Mouse (Mus musculus) CD4-positive naive resting alpha-beta T cell, adult 76 days (primary cell): Measurements from ENCODE around the gene Slc7a8. TPM values are rescaled to one million over a fixed set of nuclear protein-coding genes. Genes with fewer than 3 reads are reported as not detected.

Source experiments
- total RNA-seq: library from RNA; stranded (reverse); gene quantifications from one replicate; pipeline ENCODE4 v1.2.4, GENCODE M21; 2023

The Slc7a8 gene
- total RNA-seq = 0.85 TPM

DNA sequence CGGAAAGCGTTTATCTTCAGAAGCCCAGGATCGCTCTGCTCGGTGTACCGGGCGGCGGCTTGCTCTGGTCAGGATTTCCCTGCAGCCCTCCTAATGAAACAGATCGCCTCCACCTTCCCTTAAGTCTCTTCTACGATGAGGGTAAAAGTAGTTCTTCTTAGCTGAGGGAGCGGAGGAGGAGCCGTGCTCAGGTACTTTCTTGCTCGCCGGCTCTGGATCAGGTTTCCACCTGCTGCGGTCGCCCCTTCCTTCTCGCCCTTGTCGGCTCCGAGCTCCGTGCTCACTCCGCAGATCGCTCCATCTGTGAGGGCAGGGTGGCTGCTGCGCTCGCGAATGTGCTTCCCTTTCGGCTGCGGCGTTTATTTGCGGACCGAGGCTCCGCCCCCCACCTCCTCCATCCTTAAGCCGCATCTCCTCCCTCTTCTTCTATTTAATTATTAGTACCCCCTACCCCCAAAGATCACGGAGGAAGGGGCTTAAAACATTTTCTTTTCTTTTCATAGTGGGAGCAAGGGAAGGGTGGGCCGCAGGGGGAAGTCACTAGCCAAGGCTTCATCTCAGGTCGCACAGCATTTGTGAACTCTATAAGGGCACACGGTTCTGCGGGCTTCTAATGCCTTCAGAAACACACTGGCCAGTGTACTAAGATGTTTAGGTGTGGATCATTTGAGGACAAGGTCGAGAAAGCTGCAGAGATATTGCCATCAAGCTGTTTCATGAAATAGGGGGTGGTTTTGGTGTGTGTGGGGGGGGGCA lies at the start of gene Slc7a8:
TSS of gene Slc7a8 (minus strand) at position 337 of the 756 bp plus-strand sequence.

DNA sequence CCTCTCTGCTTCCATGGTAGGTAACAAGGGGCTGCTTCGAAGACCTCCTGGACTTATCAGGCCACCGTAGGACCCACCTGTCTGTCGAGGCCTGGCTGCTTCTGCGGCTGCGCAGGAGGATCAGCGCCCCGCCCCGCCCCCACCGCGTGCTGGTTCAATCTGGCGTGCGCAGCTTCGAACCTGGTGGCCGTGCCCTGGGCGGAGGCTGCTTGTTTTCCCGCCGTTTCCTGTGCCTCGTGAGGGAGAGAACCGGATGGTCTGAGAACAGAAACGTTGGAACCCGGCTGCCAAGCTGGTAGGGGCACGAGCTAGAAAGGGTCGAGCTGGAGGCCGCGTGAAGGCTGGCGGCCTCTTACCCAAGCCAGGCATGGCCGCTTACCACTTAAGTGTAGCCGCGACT lies 32.2 kb upstream of the Slc7a8 start, which contains the start of gene Rnf212b:
TSS of gene Rnf212b (plus strand) at position 151 of the 400 bp plus-strand sequence.

DNA sequence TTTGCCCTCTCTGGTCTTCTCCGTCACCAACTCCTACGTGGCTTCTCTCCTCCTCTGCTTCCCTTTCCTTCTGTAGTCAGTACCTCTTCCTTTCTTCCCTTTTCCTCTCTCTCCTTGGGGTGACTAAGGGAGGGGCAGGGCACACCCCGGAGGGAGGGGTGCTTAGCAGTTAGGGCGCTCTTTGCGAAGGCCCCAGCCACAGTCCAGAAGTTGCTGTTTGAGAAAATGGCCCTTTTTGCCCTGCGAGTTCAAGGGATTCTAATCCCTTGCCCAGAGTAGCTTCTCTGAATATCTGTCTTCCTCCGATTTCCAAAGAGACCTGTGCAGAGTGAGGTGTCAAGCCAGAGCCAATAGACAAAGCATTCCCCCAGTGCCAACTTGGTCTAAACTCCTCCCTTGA lies 69.7 kb downstream of the Slc7a8 start, which contains the start of gene Cebpe:
TSS of gene Cebpe (minus strand) at position 101 of the 400 bp plus-strand sequence.

DNA sequence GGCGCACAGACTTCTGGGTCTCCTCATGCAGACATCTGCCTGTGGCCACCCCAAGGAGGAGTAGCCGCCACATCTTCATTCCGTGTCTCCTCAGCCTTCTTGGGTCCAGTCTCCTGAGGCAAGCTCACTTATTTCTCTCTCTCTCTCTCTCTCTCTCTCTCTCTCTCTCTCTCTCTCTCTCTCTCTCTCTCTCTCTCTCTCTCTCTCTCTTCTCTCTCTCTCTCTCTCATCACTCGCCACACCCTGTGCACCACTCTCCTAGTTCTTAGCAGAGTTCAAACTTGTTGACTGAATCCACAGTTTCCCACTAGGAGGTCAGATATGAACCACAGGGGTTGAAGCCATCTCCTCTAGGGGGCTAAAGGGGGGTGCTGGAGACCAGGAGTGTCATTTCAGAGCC lies 83.0 kb downstream of the Slc7a8 start, which contains the start of gene Gm29776:
TSS of gene Gm29776 (minus strand) at position 101 of the 400 bp plus-strand sequence.

DNA sequence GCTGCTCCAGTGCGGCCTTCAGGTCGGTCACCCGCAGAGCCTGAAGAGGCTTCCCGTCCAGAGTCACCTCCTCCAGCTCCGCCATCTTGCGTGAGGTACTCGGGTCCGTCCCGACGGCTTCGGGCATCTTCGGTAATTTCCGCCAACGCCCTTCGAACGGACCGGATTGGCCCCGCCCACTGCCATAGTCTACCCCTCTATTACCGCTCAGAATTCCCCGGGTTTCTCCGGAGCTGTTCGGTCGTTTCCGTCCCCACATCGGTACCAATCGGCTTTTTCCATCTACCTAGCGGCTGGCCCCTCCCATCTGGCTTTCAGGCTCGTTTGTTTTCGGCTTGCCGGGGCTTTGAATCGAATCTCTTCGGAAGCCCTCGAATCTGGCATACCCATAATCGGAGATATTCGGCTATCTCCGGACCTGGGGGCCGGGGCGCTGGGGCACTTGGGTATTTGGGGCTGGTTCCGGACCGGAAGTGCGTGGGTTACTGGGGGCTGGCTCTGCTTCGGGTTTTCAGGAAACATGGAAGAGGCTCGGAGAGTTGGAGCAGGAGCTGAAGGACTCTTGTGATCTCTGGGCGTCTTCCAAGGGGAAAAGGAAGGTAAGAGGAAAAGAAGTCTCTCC lies 95.1 kb downstream of the Slc7a8 start, which contains the start of gene Acin1:
TSS of gene Acin1 (minus strand) at position 410 of the 622 bp plus-strand sequence.

DNA sequence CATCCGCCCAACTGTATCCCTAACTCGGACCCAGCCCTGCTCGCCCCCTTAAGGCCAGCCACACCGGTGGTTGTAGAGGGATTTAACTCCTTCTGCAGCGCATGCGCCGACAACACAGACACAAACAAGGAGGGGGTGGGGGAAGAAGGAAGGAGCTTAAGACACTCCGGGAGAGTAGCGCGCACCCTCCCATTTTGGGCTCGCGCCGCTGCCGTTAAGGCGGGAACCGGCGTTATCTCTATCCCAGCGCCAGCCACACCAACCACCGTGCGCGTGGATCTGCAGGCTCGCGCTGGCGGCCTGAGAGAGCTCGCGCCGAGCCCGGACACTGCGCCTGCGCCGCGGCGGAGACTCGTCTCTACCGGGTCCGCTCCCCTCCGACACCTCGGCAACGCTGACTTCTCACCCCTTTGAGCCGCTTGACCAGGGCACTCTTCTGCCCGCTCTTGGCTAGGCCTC lies 95.7 kb downstream of the Slc7a8 start, which contains the start of gene 1700123O20Rik:
TSS of gene 1700123O20Rik (plus strand) at position 154 of the 459 bp plus-strand sequence.

Other genes starting within 250 kb of the Slc7a8 start
- gene Haus4, start 227.3 kb downstream of the Slc7a8 start, total RNA-seq = 18.8 TPM
- gene Ajuba, start 204.4 kb downstream of the Slc7a8 start, total RNA-seq = not detected
- 3.2 TPM for gene 4931414P19Rik, start 176.0 kb downstream of the Slc7a8 start, total RNA-seq
- gene Psmb5, start 163.9 kb downstream of the Slc7a8 start, total RNA-seq = 42.9 TPM
- not detected for gene Psmb11, start 160.5 kb downstream of the Slc7a8 start, total RNA-seq
- gene Gm17606, start 141.0 kb downstream of the Slc7a8 start, total RNA-seq = not detected
- 13.5 TPM for gene Cdh24, start 140.6 kb downstream of the Slc7a8 start, total RNA-seq
- 34.4 TPM for gene 1700123O20Rik, start 95.7 kb downstream of the Slc7a8 start, total RNA-seq
- gene Acin1, start 95.0 kb downstream of the Slc7a8 start, total RNA-seq = 601 TPM
- not detected for gene Gm29776, start 83.1 kb downstream of the Slc7a8 start, total RNA-seq
- not detected for gene Cebpe, start 69.8 kb downstream of the Slc7a8 start, total RNA-seq
- gene Rnf212b, start 32.2 kb upstream of the Slc7a8 start, total RNA-seq = not detected
- gene Homez, start 89.0 kb upstream of the Slc7a8 start, total RNA-seq = 3.3 TPM
- gene Ppp1r3e, start 95.6 kb upstream of the Slc7a8 start, total RNA-seq = 17.4 TPM
- gene Bcl2l2, start 101.4 kb upstream of the Slc7a8 start, total RNA-seq = 1.4 TPM
- gene Gm20521, start 101.5 kb upstream of the Slc7a8 start, total RNA-seq = not detected
- gene Pabpn1, start 110.6 kb upstream of the Slc7a8 start, total RNA-seq = 243 TPM
- 2.0 TPM for gene Slc22a17, start 131.2 kb upstream of the Slc7a8 start, total RNA-seq
- not detected for gene Efs, start 144.2 kb upstream of the Slc7a8 start, total RNA-seq
- gene Il25, start 150.7 kb upstream of the Slc7a8 start, total RNA-seq = not detected
- not detected for gene Cmtm5, start 154.3 kb upstream of the Slc7a8 start, total RNA-seq
- not detected for gene Myh6, start 185.0 kb upstream of the Slc7a8 start, total RNA-seq
- gene Gm17428, start 195.0 kb upstream of the Slc7a8 start, total RNA-seq = not detected
- not detected for gene Myh7, start 212.7 kb upstream of the Slc7a8 start, total RNA-seq
- 92.5 TPM for gene Ngdn, start 233.5 kb upstream of the Slc7a8 start, total RNA-seq